Mouse (Mus musculus) cerebellum, postnatal 25 days (tissue): ENCODE data around the gene Spns3.
A peak's percentile ranks its signal among the peaks of the same experiment; 100 is the strongest.

ENCODE experiments used
- DNase-seq, 2 experiments: peaks; one replicate each; pipeline ENCODE4 v3.0.0; 2021; ENCODE audit warnings: mixed read lengths in 2 of 2

Gene Spns3

DNA sequence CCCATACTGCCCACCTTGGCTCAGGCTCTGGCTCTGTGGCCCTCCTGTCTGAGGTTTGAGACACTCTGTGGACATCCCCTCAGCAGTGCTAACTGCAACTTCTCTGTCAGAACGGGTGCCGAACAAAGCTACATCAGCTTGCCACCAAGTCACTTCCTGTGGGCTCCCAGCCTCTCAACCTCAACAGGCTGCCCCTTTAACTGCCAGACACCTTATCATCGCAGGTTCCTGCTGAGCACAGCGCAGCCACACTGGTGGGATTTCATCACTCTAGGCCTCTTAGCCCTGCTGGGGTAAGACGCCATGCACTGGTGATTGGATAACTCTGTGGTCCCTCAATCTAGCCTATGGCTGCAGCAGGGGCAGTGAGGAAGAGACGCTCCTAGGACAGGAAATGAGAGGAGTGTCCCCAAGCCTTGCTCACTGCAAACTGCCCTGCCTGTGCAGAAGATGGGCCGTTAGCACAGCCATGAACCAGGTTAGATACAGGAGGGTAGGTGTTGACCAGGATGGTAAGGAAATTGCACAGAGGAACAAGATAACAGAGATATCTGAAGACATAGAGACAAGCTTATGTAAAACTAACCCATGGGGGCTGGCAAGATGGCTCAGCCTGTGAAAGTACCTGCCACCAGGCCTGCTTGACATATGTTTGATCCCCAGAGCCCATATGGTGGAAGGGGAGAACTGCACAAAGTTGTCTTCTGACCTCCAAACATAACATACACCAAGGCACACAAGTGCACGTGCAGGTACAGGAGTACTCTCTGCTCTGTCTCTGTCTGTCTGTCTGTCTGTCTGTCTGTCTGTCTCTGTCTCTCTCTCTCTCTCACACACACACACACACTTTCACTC is at the start of gene Spns3:
Gene Spns3 (minus strand): TSS at position 373 of the 855 bp plus-strand sequence.
- no peak for DNase-seq

DNA sequence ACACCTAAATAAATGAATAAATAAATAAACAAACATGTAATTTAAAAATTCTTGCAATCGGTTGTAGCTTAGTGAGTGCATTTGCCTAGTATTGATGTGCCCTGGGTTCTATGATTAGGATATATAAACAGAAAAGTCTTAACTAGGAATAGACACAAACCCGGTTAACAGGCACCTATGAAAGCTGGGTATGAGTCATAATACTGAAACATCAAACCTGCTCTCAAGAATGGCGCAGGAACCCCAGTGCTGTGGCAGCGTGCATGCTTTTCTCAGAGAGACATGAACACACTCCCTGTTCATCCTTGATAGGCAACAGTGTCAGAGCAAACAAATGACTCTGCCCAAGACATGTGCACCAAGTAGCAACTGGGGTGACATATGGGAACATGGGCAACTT is 47.5 kb upstream of the Spns3 start:
- DNase-seq = no peak

GRCm38 (mm10) chr11:72595010-72595737 is 44.9 kb upstream of the Spns3 start:
- DNase-seq = no peak

GRCm38 (mm10) chr11:72587537-72588233 is 37.4 kb upstream of the Spns3 start:
- DNase-seq = no peak

GRCm38 (mm10) chr11:72586570-72586969 is 36.3 kb upstream of the Spns3 start:
- DNase-seq = no peak

DNA sequence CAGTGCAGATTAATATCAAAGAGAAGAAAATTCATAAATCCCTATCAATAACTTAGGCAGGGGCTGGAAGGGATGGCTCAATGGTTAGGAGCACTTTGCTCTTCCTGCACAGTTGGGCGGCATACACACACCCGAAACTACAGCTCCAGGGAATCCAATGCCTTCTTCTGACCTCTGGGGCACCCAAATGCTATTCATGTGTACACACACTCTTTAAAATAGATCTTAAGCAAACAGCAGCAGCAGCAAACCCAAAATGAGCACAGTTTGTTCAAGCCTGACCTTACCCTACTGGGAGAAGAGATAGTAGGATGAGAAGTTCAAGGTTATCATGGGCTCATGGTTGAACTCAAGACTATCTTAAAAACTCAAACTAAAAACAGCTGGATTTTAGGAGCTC is 32.8 kb upstream of the Spns3 start:
- no peak for DNase-seq

DNA sequence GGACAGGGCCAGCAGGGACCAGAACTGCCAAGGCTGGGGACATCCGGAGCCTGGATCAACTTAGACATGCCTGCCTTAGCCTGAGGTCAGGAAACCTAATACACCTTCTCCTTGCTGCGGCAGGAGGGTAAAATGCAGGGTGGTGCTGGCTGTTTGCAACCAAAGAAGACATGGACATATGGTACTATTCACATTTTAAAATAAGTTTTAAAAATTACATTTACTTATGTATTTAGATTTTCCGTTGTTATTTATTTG is 32.1 kb upstream of the Spns3 start:
- no peak for DNase-seq

GRCm38 (mm10) chr11:72581609-72582447 is 31.5 kb upstream of the Spns3 start:
- DNase-seq = peak; percentile 53 to 55

- no peak for DNase-seq
Measured at GRCm38 (mm10) chr11:72578471-72578870, 28.2 kb upstream of the Spns3 start.

GRCm38 (mm10) chr11:72576466-72577351 is 26.4 kb upstream of the Spns3 start:
- peak; percentile 77 to 83 for DNase-seq

DNA sequence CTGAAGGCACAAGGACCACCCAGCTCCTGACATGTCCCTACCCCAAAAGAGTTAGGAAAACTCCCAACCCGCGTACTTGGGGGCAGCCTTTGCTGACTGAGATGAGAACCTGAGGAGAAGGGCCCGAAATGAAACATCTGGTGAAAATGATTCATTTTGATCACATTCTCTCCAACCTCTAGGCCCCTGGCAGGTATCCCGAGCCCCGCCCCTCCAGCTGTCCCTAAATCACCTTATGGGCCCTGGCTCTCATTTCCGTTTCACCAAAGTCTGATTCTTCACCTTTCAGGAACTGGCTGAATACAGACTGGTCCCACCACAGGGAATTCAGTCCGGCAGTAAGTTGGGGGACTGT is 25.8 kb upstream of the Spns3 start:
- peak in 1 of 2 experiments; percentile 77 for DNase-seq

- peak in 1 of 2 experiments; percentile 29 for DNase-seq
Measured at GRCm38 (mm10) chr11:72573819-72574218, 23.5 kb upstream of the Spns3 start.

DNA sequence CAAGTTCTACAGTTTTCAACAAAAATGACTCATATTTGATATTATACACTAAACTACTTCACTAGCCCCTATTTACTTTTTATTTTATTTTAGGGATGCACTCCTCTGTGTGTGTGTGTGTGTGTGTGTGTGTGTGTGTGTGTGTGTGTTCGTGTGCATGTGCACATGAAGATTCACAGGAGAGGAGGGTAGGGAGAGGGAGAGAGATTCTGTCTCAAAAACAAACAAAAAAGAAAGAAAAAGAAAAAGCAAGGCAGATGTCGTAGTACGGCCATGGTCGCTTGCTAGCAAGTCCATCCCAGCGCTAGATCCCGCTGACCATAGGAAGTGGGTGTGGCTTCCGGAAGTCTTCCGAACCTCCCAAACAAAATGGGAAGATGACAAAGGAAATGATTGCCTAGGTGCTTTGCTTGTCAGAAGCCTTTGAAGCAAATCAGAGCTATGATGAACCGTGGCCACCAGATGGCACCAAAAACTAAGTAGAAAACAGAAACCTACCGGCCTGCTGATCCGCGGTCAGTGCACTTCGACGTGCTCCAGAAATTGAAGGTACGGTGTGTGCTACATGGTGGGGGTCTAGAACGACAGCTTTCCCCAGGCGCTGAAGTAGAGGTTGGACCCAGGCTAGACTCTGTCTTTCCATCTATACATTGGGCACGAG is 20.1 kb upstream of the Spns3 start:
- DNase-seq = peak; percentile 86 to 90

DNA sequence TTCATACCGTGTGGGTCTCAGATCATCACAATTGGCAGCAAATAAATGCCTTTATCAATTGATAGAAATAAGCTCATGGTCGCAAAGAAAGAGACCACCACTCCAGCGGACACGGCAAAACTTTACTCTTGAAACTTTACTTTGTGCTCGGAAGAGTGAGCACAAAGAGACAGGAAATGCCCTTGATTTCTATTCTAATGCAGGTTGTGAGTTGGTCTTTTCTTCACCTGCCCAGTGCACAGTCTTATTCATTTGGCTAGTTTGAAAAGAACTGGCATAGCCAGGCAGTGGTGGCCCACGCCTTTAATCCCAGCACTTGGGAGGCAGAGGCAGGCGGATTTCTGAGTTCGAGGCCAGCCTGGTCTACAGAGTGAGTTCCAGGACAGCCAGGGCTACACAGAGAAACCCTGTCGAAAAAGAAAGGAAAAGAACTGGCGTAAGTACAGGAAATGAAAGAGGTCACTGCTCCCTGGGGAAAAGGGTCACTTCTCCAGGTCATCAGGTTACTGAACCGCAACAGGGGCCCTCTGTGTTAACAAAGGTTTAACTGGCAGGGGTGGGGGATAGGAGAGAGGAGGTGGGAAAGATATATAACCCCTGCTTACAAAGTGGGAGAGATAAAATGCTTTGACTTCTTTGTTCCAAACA is 19.5 kb upstream of the Spns3 start:
- no peak for DNase-seq

GRCm38 (mm10) chr11:72569051-72569450 is 18.7 kb upstream of the Spns3 start:
- no peak for DNase-seq

DNA sequence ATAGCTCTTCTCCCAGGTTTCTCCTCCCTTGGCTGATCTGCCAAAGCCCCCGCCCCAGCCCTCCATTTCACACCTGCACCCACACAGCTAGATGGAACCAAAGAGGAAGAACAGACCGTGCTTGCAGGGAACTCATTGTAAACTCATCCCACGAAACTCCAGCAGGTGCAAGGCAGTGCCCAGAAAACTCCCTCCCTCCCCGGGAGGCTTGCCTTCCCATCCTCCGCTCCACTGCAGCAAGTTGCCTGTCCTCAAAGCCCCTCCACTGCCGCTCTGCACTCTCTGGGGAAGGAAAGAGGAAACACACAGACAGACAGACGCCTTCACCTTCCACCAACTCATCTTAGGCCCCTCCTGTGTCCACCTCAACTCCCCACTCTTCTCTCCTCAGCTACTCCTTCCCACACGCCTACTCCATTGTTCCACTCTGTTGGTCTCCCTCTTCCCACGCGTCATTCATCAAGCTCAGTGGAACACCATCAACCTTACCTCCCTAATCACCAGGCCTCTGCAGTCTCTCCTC is 16.6 kb upstream of the Spns3 start:
- DNase-seq = no peak

DNA sequence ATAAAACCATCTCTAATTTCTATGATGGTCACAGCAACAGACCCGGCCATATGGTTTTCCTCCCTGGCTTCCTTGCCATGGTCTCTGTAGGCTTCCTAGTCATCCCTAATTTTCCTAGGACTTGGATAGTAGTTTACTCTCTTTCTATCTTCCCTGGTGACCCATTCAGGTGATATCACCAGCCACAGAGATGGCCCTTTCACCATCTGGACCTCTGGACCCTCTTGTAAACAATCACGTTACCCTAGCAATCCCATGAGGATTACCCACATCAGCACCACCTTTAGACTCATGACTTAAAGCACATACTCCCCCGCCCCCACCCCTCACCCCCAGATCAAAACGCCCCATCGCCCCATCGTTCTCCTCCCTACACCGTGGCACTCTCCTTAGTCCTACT is 16.0 kb upstream of the Spns3 start:
- DNase-seq = no peak

GRCm38 (mm10) chr11:72564232-72564807 is 14.0 kb upstream of the Spns3 start:
- peak; percentile 26 to 34 for DNase-seq

DNA sequence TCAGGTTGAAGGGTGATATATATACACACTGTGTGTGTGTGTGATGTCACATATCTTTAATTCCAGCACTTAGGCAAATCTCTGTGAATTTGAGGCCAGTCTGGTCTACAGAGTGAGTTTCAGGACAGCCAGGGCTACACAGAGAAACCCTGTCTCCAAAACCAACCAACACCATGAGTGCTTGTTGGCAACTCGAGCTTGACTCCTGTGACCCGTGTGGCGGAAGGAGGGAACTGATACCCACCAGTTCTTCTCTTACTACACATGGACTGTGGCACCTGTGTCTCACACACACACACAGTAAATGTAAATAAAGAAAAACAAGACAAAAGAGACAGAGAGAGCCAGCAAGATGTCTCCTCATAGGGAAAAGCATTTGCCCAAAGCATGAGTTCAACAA is 10.4 kb upstream of the Spns3 start:
- DNase-seq = no peak

DNA sequence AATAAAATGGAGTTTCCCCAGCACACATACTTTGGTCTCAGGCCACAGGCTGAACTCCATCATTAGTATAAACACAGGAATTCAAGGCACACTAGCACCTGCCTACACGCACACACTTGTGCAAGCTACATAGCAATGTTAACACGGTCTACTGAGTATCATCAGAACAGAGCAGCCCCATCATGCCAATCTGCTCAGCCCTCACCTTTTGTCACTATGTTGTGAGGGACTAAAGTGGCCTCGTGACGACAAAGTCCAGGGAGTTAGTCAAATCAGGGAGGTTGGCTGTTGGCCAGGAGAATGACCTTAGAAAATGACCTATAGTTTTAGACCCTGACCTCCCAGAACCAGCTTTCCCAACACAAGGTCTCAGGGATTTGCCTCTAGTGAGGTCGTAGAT is 7.8 kb upstream of the Spns3 start:
- no peak for DNase-seq
